Mouse (Mus musculus): ENCODE measurements at regions not wholly inside any gene's neighbourhood (a gene's known extent, or its start where the extent isn't known, plus 50 kb on each side); places are given as distances from the start of the nearest gene placed in this dataset.

DNA sequence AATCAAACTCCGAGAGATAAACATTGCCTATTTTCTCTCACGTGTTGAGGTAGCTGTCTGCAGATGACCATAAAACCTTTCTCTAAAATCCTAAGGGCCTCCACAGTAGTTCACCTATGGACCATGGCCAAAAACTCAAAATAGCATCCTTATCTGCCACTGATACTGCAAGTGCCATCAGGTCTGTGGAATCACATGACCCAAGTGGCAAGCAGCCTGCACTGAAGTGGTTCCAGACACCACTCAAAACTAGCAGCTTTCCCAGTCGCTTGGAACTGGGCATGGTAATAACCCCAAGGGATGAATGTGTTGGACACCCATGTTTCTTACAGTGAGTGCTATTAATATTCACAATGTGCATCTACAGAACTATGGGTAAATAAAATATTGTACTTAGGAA is 182.0 kb downstream of the Tm2d1 start:
- DNase-seq (ENCODE audit: low read depth, low spot score): no peak

DNA sequence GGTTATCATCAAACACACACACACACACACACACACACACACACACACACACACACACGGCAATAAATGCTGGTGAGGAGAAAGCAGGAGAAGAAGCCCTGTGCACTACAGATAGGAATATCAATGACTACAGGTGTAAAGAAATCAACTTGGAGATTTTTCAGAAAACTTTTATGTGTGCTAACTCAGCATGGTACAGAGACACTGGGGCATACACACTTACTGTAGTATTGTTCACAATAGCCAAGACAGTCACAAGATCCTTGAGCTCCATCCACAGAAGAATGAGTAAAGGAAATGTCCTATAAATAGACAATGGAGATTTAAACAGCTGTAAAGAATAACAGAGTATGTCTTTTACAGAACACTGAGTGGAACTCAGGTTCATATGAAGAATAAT is 182.4 kb downstream of the Tm2d1 start:
- no peak for DNase-seq (ENCODE audit: low read depth, low spot score)

DNA sequence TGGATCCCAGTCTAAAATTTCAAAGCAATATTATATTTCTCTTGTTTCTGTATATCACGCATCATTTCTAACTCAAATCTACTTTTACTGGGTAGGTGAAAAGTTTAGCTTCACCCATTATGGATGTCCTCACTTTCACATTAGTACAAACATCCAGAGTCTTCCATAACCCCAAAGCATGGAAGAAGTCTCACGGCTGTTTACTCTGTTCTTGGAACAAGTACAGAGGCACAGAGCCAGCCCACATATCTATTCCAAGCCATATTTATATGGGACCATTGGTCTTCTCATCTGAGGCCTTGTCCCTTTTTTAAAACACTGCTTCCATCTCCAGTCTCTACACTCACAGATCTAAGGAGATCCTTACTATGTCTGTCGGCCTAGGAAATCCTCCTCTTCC is 192.8 kb downstream of the Tm2d1 start:
- DNase-seq (ENCODE audit: low read depth, low spot score): no peak

DNA sequence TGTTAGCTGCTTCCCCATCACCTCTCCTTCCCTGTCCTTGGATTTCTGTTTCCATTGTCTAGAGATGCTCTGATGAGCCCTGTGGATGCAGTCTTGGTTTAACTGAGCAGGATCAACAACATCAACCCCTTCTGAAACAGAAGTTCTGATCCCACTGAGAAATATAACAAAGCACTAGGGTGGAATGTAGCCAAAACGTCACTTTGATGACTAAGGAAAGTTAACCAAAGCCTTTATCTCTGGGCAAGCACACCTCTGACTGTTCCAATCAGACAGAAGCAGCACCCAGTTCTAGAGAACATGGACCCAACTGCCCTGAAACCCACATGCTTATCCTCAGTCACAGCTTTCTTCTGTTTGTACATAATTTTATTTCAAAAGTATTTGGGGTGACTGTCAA is 193.2 kb downstream of the Tm2d1 start:
- no peak for DNase-seq (ENCODE audit: low read depth, low spot score)

DNA sequence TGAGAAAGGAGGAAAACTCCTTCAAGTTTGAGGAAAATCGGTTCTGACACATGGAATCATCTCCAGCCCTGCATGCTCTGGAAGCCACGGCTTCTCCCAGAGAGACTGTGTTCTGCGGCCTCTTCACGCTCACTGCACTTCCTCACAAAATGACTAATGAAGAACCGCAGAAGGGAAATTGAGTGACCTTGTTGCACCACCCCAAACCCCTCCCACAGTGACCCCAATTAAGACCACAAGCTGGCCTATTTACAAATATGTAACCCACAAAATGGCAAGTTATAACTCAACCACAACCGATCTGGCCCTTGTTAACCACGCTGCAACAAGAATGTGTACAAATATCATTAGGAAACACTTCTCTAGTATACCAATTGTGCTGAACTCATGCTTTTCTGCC is 194.2 kb downstream of the Tm2d1 start:
- DNase-seq (ENCODE audit: low read depth, low spot score): no peak

DNA sequence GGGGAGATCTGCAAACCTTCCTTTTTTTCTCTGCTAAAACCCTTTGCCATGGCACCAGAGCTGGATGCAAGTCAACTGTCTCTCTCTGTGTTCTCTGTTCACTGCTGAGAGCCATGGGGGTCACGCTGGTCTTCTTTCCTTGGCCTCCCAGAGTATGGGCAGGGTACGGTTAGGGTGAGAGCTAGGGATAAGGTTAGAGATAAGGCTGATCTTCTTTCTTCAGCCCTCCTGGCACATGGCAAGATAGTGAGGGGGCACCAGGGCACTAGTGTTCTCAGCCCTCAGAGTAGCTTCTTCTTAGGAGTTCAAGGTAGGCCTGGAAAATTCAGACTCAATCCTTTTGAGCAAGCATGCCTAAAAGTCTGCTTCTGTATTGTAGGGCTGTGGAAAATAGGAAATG is 196.1 kb downstream of the Tm2d1 start:
- no peak for DNase-seq (ENCODE audit: low read depth, low spot score)

DNA sequence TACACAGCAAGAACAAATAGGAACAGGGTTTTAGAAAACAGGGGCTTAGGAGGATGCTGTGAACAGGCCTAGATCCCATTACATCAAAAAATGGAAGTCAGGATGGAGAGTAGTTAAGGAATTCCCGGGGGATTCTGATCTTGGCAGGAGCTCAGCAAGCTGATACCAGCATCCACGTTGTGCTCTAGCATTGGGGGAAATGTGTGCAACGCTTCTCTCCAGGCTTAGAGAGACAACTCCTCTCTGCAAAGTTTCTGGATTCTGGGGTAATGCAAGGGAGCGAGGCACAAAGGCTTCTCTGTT is 201.1 kb downstream of the Tm2d1 start:
- DNase-seq (ENCODE audit: low read depth, low spot score): no peak

DNA sequence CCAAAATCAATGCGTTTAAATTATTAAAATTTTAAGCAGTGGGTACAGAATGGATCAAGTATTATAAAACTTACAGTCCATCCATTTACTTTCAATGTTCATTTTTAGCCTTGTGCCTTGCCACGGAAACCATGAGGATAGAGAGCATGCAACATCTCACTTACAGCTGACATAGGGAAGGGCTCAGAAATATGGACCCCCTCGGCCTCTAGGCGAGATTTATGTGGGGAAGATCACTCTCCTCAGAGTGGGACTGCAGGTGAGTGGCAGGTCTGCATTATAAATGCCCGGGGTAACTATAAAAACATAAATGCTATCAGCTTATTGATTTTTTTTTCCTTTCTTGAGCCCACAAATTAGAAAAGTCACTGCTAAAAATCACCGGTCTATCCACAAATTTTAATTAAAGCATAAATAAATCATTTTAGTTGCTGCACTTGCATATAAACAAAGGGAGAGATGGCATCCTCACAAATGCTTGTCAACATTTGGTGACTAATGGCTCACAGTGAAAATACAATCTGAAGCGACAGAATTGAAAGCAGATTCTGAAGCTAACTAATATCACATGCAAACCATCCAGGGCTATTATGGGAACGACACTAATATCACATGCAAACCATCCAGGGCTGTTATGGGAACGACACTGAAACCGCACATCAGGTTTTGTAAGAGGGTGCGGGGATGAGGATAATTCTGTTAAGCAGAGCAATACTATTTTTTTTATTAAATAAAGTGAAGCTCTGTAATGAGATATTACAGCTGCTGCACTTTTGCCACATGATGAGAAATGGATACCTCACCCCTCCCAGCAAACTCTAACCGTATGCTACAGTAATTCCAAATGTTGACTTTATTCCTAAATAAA is 201.7 kb downstream of the Tm2d1 start:
- DNase-seq (ENCODE audit: low read depth, low spot score): no peak

DNA sequence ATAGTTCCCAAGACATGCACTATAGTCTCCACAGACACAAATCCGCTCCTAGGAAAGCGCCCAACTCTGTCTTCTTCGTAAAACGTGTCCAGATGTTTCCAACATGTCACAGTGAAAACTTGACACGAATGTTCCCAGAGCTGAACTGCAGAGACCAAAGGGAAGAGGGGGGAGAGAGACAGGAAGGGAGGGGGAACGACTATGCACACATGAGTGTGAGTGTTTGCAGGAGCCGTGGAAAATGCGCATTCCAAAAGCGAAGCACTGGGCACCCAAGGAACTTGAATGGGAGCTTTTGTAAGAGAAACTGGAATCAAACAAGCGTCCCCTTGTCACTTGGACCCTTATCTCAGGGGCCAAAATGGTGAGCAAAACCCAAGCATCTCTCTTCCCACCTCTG is 202.8 kb downstream of the Tm2d1 start:
- DNase-seq (ENCODE audit: low read depth, low spot score): no peak
